Mouse (Mus musculus): ENCODE measurements at regions not wholly inside any gene's neighbourhood (a gene's known extent, or its start where the extent isn't known, plus 50 kb on each side); places are given as distances from the start of the nearest gene placed in this dataset.

GRCm38 (mm10) chr5:148740366-148741266, 188.0 kb upstream of the Ubl3 start:
- peak; percentile 58 for DNase-seq

GRCm38 (mm10) chr5:148739672-148740071, 187.1 kb upstream of the Ubl3 start:
- DNase-seq = no peak

GRCm38 (mm10) chr5:148739141-148739540, 186.6 kb upstream of the Ubl3 start:
- DNase-seq = peak; percentile 42

- no peak for DNase-seq
These were observed 177.0 kb upstream of the Ubl3 start for GRCm38 (mm10) chr5:148729541-148729940.

- DNase-seq = no peak
These were observed 175.9 kb upstream of the Ubl3 start for GRCm38 (mm10) chr5:148728492-148728891.

GRCm38 (mm10) chr5:148726442-148726841, 173.9 kb upstream of the Ubl3 start:
- DNase-seq = no peak

- no peak for DNase-seq
These were observed 171.9 kb upstream of the Ubl3 start for GRCm38 (mm10) chr5:148724470-148724869.

- peak; percentile 34 for DNase-seq
These were observed 171.2 kb upstream of the Ubl3 start for GRCm38 (mm10) chr5:148723677-148724227.

GRCm38 (mm10) chr5:148720604-148721003, 168.0 kb upstream of the Ubl3 start:
- DNase-seq = no peak

- DNase-seq = peak; percentile 49
These were observed 164.0 kb upstream of the Ubl3 start for GRCm38 (mm10) chr5:148716633-148717032.

GRCm38 (mm10) chr5:148715218-148715991, 162.8 kb upstream of the Ubl3 start:
- peak; percentile 27 for DNase-seq

- no peak for DNase-seq
These were observed 162.2 kb upstream of the Ubl3 start for GRCm38 (mm10) chr5:148714807-148715206.

- no peak for DNase-seq
These were observed 161.2 kb upstream of the Ubl3 start for GRCm38 (mm10) chr5:148713796-148714195.

GRCm38 (mm10) chr5:148713039-148713438, 160.4 kb upstream of the Ubl3 start:
- DNase-seq = no peak

- no peak for DNase-seq
These were observed 159.0 kb upstream of the Ubl3 start for GRCm38 (mm10) chr5:148711570-148711969.

- no peak for DNase-seq
These were observed 156.7 kb upstream of the Ubl3 start for GRCm38 (mm10) chr5:148709111-148709771.

GRCm38 (mm10) chr5:148708014-148708741, 155.6 kb upstream of the Ubl3 start:
- no peak for DNase-seq

GRCm38 (mm10) chr5:148707335-148707734, 154.7 kb upstream of the Ubl3 start:
- no peak for DNase-seq

- no peak for DNase-seq
These were observed 153.9 kb upstream of the Ubl3 start for GRCm38 (mm10) chr5:148706323-148707120.

GRCm38 (mm10) chr5:148704769-148705168, 152.2 kb upstream of the Ubl3 start:
- DNase-seq = no peak

- DNase-seq = peak; percentile 33
These were observed 149.3 kb upstream of the Ubl3 start for GRCm38 (mm10) chr5:148701859-148702258.

Data from liver (tissue).